Mouse (Mus musculus) mouse embryonic stem cell (cell line): ENCODE results near the gene Fbxl17.

ENCODE experiments used
- in situ Hi-C, 2 experiments: fragments of 300-500 bp; cut with MboI; formaldehyde crosslinking; loops; 1 replicate in 1 of 2; 3 replicates in 1 of 2; pipeline ENCODE4 v1.14.3; 2019 to 2020; ENCODE audit warnings: low sequenced_read_pairs in 2 of 2, low pct_unique_long_range_greater_than_20kb in 1 of 2, mixed read lengths in 1 of 2; ENCODE audit not compliant: unreplicated experiment in 1 of 2

The Fbxl17 gene

DNA sequence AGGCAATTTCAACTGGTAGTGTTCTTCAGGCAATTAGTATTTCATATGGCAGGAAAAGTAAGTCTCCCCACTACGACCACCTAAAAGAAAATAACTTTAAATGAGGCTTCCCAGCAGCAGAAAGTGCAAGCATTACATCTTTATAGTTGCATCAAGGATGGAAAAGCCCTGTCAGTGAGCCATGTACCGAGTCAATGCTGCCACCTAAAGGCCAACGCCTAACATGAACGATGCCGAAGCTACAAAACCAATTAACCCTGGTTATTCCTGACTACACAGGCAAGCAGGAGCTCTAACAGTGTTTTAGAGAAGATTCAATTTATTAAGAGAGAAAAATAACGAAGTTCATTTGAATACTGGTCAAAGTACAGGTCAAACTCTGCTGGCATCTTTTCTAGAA is 32.0 kb downstream of the Fbxl17 start:
- in situ Hi-C loops, result loop anchor here in 1 of 2 experiments (10.0 kb wide), 1 partner anchor 143 kb away; no protein-coding TSS in a partner anchor

DNA sequence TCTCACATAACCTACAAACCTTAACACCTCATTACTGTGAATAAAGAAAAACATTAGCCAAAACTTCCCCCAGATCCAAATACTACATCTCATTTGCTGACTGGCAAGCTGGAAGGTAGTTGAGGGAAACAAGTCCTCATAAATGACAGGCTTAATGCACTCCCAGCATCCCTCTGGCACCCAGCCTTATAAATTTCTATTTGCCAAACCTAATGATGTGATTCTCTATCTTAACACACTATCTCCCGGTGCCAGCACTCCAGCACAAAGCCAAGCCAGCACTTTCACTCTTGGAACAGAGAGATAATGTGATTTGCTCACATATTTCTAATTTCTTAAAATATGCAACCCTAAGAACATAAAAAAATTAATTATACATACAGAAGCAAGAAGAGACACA is 34.6 kb downstream of the Fbxl17 start:
- in situ Hi-C loops, result loop anchor here in 1 of 2 experiments (10.0 kb wide), 1 partner anchor 140 kb away; no protein-coding TSS in a partner anchor

DNA sequence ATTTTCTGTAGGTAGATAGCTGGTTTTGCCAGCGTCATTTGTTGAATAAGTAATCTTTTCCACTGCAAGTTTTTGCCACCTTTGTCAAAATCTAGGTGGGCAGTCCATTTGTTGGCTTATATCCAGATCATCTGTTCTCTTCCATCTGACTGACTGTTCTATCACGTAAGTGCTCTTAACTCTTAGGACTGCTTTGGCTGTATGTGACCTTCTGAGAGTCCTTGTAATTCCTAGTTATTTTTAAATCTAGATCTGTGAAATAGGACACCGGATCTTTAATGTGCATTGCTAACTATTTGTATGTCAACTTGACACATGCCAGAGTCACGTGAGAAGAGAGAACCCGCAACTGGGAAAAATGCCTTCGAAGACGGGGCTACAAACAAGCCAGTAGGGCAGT is 37.3 kb downstream of the Fbxl17 start:
- in situ Hi-C loops, result loop anchor here in 1 of 2 experiments (10.0 kb wide), 1 partner anchor 138 kb away; no protein-coding TSS in a partner anchor

DNA sequence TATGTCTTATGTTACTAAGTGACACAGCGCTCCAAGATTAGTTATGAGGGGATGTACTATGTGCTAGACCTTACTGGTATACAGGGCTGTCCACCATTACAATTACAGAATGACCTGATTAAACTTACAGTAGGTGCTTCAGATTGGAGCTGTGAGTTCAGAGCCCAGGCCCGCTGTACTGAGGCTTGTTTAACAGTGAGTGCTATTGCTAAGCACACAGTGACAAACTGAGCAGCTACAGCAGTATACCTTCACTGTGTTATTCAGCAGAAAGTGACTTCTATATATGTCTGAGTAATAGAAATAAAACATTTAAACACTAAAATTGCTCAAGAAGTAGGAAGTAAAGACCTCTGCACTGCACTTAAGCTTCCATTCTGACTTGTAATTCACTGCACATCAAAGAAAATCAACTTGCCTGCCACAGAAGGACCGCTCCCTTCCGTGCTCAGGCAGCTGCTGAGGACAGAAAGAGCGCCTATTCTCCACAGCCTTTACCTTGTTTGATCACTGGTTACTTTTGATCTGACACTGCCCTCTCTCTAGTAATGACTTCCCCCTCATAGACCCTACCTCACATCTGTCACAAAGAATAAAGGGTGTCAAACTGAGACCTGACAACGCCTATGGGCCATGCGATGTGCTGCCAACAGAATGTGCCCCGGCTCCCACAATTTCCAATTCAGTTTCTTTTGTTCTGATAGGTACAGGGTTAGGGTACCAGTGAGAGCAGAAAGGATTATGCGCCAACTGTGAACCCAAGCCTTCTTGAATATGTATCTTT is 39.9 kb downstream of the Fbxl17 start:
- in situ Hi-C loops, result loop anchor here in 1 of 2 experiments (10.0 kb wide), 1 partner anchor 135 kb away; no protein-coding TSS in a partner anchor

DNA sequence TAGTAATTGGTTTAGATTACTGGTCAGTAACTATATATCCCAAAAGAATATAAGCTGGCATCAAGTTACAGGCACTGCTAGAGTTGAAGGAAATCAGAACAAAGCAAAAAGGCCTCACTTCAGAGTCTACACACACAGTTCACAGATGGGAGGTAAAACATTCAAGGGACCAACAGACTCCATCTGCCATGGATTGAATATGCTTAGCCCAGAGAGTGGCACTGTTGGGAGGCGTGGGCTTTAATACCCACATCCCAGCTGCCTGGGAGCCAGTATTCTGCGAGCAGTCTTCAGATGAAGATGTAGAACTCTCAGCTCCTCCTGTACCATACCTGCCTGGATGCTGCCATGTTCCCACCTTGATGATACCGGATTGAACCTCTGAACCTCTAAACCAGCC is 41.8 kb downstream of the Fbxl17 start:
- in situ Hi-C loops, result no loop called here

DNA sequence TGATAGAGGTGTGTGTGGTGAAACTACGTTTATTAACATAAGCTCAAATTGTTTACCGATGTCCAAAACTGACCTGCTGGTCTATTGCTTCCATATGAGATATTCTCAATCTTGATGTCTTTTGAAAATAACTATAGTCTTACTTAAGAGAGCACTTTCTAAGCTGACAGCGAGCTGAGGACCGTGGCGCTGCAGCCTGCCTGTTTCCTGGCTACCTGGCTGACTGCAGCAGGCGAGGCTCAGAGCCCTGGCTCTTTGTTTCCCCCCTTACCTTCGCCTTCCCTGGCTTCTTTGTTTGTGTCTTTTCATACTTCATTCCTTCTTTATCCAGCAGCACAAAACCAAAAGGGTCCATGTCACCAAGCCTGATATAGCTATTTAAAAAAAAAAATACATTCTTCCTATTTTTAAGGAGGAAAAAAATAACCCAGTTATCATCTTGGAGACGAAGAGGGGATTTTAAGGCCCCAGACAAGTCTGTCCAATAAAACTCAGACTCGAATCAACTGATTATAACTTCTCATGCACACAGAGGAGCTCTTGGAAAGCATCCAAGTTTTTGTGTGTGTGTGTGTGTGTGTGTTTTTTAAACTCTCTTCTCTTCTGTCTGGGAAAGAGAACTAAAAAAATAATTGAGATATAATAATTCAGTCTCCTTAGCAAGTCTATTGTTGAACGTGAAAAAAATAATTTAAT is 48.4 kb downstream of the Fbxl17 start:
- in situ Hi-C loops, result no loop called here

DNA sequence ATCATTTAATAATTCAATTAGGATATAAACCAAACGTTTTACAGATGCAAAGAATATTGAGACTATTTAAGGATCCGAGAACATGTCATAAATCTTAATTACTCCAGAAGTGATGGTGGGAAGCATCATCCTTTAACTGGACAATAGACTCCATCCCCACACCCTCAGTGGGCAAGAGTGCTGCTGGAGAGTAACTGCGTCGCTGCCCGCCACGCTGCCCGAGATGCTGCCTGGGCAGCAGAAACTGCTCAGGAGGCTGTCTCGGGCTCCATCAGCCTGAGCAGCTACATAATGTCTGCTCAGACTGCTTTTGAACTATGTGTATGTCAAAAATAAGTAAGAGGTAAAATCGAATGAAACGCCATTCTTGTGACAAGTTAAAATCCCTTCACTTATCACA is 52.1 kb downstream of the Fbxl17 start:
- in situ Hi-C loops, result no loop called here

DNA sequence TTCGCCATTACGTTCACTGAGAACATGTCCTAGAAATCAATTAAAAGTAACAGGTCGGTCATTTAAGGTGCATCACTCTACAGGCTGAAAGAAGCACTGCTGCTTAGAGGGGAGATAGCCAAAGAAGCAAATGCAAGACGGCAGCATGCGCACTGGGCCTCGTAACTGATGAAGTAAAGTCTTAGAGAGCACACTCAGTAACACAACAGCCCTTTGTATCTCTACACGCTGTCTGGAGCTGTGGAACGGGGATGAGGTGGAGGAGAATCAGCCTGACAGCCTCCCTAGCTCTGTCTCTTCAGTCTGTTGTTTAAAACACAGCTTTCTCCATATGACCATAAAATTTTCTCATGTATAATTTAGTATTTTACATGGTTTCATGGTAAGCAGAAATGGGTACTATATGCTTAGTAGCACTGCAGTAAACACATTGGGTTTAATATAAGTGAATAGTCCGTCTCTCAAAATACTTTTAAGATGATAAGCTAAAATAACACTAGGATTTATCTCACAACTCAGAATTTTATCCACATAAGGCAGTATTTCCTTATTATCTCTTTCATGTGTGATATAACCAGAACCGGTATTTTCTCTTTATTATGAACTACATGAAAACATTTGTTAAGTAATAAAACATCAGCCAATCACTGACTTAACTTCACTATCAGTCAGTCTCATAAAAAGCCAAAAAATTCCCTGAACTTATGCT is 52.7 kb downstream of the Fbxl17 start:
- in situ Hi-C loops, result no loop called here

DNA sequence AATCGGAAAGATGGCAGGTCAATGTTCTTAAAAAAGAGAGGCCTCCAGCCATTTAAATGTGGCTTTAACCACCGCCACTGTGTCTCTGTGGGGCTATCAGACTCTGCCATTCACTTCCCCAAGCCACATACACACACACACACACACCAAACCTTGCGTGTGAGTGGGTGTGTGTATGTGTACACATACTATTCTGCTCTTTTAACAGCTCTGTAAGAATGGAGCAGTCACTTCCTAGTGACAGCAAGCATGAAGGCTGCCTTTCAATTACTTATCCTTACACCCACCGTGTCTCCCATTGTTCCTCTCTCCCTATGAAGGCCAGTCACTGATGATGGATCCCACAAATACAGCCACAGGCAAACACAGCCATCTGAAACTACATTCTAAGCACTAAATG is 54.6 kb downstream of the Fbxl17 start:
- in situ Hi-C loops, result no loop called here

DNA sequence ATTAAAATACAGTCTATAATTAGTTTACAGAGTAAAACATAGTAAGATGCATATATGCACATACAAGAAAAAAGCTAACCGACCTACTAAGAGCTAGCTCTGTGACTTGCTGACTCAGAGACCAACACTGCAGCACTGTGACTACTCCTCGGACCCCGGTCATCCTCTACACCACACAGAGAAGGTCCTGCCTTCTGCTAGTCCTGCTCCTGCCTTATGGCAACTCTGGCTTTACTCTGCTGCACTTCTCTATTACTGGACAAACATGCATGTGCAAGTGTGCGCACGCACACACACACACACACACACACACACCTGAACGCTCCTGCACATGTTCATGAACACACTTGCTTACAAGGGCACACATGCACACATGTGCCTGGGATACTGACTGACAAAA is 62.4 kb downstream of the Fbxl17 start:
- in situ Hi-C loops, result no loop called here

DNA sequence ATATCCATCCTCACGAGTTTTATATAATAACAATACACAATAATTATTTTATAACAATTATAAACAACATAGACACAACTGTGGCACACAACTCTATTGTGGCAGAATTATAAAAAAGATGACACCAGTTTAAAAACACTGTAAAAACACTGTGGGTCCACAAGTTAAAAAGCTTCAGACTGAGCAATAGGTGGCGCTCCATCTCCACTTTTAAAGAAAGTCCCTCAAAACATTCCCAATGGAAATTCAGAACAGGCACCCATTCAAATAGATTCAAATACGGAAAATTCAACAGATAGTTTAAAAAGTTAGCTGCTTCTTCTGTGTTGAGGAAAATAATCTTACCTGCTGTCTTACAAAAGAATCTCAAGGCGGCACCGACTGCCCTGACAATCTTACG is 65.7 kb downstream of the Fbxl17 start:
- in situ Hi-C loops, result no loop called here

DNA sequence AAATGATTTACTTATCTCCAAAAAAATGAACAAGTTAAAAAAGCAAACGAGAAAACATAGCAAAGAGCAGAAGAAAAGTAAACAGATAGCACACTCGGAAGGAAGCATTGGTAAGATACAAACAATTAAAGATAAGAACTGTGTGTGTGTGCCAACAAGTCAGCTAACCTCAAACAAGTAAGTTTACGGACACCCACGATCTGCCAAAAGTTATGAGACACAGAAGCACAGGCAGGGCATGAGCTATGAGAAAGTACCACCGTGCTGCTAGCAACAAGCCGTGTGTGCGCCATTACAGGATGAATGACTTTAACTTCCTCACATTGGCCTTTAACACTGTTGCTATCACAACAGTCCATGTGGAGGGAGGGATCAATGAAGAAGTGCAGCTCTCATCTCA is 68.2 kb downstream of the Fbxl17 start:
- in situ Hi-C loops, result no loop called here

DNA sequence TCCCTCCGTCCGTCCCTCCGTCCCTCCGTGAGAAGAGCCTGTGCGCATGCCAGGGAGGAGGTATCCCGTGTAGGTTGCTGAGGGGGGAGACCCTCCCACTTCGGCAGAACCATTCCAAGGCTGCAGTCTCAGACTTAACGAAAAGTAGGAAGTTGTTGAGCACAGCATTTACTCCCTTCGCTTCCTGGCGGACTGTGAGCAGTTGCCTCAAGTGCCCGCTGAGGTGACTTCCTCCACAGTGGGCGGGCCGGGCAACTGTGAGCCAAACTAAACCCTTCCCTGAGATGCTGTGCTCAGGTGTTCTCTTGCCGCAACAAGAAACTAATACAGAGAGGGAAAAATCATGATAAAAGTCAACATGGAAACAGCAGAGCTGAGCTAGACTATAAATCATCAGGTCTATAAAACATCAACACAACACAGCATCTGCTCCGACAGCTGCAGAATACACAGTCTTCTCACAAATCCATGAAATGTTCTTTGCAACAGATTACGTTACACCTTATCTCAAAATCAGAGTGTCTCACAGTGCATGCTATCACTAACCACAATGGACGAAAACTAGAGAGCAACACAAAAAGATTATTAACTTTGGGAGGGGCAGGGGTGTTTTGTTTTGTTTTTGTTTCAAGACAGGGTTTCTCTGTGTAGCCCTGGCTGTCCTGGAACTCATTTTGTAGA is 69.3 kb downstream of the Fbxl17 start:
- in situ Hi-C loops, result no loop called here

DNA sequence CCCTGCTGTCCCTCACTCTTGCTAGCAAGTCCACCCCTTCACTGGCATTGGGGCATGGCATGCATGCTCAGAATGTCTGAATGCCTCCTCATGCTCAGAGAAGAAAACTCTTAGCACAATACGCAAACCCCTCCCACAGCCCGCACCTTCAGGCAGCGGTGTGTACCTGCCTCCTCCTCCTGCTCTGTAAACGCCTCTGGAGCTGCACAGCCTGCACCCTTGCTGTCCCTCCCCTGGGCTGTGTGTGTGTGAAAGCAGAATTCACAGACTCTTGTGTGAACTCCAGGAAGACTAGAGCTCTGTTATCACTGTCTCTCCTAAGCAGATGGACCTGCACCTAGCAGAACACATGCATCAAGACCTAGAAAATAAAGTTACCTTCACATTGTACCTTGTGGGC is 76.0 kb downstream of the Fbxl17 start:
- in situ Hi-C loops, result no loop called here

DNA sequence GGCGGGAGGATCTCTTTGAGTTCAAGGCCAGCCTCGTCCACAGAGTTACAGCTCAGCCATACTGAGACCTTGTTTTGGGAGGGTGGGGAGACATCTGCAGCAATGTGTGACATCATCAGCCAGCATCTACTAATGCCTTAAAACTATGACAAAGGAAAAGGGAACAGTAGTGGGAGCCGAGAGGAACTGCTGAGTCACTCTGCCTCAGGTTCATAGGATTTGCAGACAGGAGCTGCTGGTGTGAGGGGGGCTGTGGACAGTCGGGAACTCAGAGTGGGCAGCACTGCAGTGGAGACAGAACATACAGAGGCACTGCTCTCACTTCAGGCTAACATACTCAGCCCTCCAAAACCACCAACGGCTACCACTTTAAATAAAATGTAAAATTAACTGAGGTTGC is 77.1 kb downstream of the Fbxl17 start:
- in situ Hi-C loops, result no loop called here

DNA sequence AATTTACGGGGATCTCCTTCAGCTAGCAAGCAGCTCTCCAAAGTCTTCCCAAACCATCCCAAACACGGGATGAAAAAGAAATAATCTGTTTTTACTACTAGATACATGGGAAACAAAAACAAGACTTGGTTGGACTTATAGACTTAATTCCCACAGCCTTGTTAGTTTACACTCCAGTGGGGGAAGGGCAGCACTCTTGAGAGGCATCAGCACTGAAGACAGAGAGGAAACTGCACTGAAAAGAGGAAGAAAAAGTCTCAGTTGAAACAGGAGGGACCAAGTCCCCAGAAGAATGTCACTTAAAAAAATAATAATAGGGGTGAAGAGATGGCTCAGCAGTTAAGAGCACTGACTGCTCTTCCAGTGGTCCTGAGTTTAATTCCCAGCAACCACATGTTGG is 78.0 kb downstream of the Fbxl17 start:
- in situ Hi-C loops, result no loop called here

DNA sequence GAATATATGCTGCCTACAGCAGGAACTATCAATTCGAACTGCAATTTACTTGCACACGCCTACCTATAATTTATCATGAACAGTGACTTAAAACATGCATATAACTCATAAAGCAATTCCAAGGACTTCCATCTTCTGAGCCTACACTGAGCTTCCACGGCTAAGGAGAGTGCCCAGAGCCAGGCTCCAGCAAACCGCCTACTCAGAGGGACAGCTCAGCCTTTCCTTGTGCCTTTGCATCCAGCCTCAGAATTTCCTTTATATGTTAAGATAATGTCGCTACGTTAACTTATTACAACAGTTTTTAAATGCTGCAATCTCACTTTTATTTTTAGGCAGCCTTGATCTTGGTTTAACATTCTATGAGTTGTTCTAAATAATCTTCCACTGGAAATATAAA is 80.3 kb downstream of the Fbxl17 start:
- in situ Hi-C loops, result no loop called here

DNA sequence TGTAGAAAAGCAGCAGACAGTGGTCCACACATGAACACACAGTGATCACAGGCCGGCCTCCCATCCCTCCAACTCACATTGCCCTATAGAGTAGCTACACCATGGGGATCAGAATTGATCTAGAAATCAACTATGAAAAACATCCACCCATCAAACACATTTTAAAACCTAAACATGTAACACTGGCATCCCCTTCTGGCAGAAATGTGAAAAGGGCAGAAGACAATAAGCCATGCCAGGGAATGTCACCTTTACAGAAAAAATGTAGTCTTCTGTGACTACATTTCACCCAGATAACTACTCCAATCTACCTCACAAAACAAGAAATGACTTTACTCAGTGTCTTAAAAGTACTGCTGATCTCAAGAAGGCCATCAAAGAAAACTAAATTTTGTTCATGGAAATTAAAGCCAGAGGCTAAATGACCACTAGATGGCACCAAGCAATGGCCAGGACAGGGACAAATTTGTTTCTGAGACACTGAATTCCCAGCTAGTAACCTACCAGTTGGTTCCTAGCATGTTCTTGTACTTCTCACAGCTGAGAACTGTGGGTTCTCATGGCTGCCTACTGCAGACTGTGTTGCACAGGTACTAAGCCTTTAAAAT is 85.7 kb downstream of the Fbxl17 start:
- in situ Hi-C loops, result no loop called here
